Mouse (Mus musculus): ENCODE measurements at regions not wholly inside any gene's neighbourhood (a gene's known extent, or its start where the extent isn't known, plus 50 kb on each side); places are given as distances from the start of the nearest gene placed in this dataset.

DNA sequence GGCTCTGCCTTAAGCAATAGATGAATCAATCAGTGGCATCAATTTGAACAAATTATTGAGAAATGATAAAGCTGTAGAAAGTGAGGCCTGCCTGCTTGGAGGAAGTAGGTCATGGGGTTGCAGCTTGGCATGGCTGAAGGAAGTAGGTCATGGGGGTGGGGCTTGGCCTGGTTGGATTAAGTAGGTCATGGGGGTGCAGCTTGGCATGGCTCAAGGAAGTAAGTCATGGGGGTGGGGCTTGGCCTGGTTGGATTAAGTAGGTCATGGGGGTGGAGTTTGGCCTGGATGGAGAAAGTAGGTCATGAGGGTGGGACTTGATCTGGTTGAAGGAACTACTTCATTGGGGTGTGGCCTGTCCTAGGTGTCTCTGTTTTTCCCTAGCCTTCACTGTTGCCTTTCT lies 106.8 kb upstream of the Dap start:
- ATAC-seq: no peak
- Histone ChIP-seq H3K4me2 (replicated peaks; ENCODE audit: low read depth) (no peak overlapping the region), H3K4me1 (replicated peaks; ENCODE audit: control insufficient read depth, insufficient read depth, low read length) (no peaks in the 10 kb centered on the region), H3K4me3 (ENCODE audit: low read depth, low read length) (no peak overlapping the region), H3K9me3 (ENCODE audit: control insufficient read depth) (no peaks in the 10 kb centered on the region), H3K9ac (ENCODE audit: low read depth, low read length) (no peak overlapping the region), H3K36me3 (ENCODE audit: control insufficient read depth, insufficient read depth) (no peaks in the 10 kb centered on the region), H3K27ac (ENCODE audit: low read depth, low read length) (no peak overlapping the region), H3K27me3 (replicated peaks; ENCODE audit: control insufficient read depth, insufficient read depth, low read length) (no peaks in the 10 kb centered on the region)
- TF ChIP-seq CTCF (IDR thresholded peaks at IDR 0.05; ENCODE audit: low read depth): no peak

GRCm38 (mm10) chr15:31120147-31120546 lies 104.0 kb upstream of the Dap start:
- 69% methylated on average over 6 of the region's 6 CpGs for WGBS
- H3K27ac ChIP-seq (ENCODE audit: low read depth, low read length): no peak overlapping the region
- no peak for ATAC-seq
- no peaks in the 10 kb centered on the region for H3K36me3 ChIP-seq (ENCODE audit: control insufficient read depth, insufficient read depth)
- H3K9me3 ChIP-seq (ENCODE audit: control insufficient read depth): no peaks in the 10 kb centered on the region
- H3K9ac ChIP-seq (ENCODE audit: low read depth, low read length): no peak overlapping the region
- H3K27me3 ChIP-seq (replicated peaks; ENCODE audit: control insufficient read depth, insufficient read depth, low read length): no peaks in the 10 kb centered on the region
- H3K4me2 ChIP-seq (replicated peaks; ENCODE audit: low read depth): no peak overlapping the region
- no peaks in the 10 kb centered on the region for H3K4me1 ChIP-seq (replicated peaks; ENCODE audit: control insufficient read depth, insufficient read depth, low read length)
- no peak for TF ChIP-seq CTCF (IDR thresholded peaks at IDR 0.05; ENCODE audit: low read depth)
- no peak overlapping the region for H3K4me3 ChIP-seq (ENCODE audit: low read depth, low read length)

GRCm38 (mm10) chr15:31125784-31126183 lies 98.3 kb upstream of the Dap start:
- Histone ChIP-seq H3K27ac (ENCODE audit: low read depth, low read length) (no peak overlapping the region), H3K4me2 (replicated peaks; ENCODE audit: low read depth) (no peak overlapping the region), H3K27me3 (replicated peaks; ENCODE audit: control insufficient read depth, insufficient read depth, low read length) (no peaks in the 10 kb centered on the region), H3K9me3 (ENCODE audit: control insufficient read depth) (no peaks in the 10 kb centered on the region), H3K36me3 (ENCODE audit: control insufficient read depth, insufficient read depth) (no peaks in the 10 kb centered on the region), H3K9ac (ENCODE audit: low read depth, low read length) (no peak overlapping the region), H3K4me3 (ENCODE audit: low read depth, low read length) (no peak overlapping the region), H3K4me1 (replicated peaks; ENCODE audit: control insufficient read depth, insufficient read depth, low read length) (no peaks in the 10 kb centered on the region)
- no peak for TF ChIP-seq CTCF (IDR thresholded peaks at IDR 0.05; ENCODE audit: low read depth)
- ATAC-seq: no peak
- WGBS: 86% methylated on average over 1 of the region's 1 CpGs

DNA sequence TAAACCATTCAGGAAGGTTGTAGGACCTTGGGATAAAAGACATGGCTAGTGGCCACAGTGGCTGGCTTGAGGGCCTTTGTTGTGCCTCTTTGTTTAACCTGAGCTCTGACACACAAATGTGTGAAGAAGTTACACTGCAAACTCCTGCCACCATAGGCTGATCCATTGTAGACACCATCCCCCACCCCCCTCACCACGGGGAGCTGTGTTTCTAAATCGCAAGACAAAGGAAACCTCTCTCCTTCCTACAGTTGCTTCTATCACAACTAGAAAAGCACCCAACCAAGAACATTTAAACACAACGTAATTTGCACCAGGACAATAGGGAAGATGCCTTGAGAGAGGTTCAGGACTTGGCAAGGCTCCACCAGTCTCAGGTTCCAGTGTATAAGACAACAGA lies 97.1 kb upstream of the Dap start:
- H3K9ac ChIP-seq (ENCODE audit: low read depth, low read length): no peak overlapping the region
- H3K36me3 ChIP-seq (ENCODE audit: control insufficient read depth, insufficient read depth): no peaks in the 10 kb centered on the region
- no peak overlapping the region for H3K4me2 ChIP-seq (replicated peaks; ENCODE audit: low read depth)
- no peak for ATAC-seq
- WGBS: 50% methylated on average over 3 of the region's 3 CpGs
- no peak overlapping the region for H3K4me3 ChIP-seq (ENCODE audit: low read depth, low read length)
- no peak overlapping the region for H3K27ac ChIP-seq (ENCODE audit: low read depth, low read length)
- no peaks in the 10 kb centered on the region for H3K9me3 ChIP-seq (ENCODE audit: control insufficient read depth)
- no peaks in the 10 kb centered on the region for H3K27me3 ChIP-seq (replicated peaks; ENCODE audit: control insufficient read depth, insufficient read depth, low read length)
- H3K4me1 ChIP-seq (replicated peaks; ENCODE audit: control insufficient read depth, insufficient read depth, low read length): no peaks in the 10 kb centered on the region
- no peak for TF ChIP-seq CTCF (IDR thresholded peaks at IDR 0.05; ENCODE audit: low read depth)

- ATAC-seq: no peak
- TF ChIP-seq CTCF (IDR thresholded peaks at IDR 0.05; ENCODE audit: low read depth): no peak
- H3K4me2 ChIP-seq (replicated peaks; ENCODE audit: low read depth): no peak overlapping the region
- no peaks in the 10 kb centered on the region for H3K36me3 ChIP-seq (ENCODE audit: control insufficient read depth, insufficient read depth)
- WGBS: 73% methylated on average over 7 of the region's 7 CpGs
- H3K9ac ChIP-seq (ENCODE audit: low read depth, low read length): no peak overlapping the region
- no peak overlapping the region for H3K4me3 ChIP-seq (ENCODE audit: low read depth, low read length)
- H3K27ac ChIP-seq (ENCODE audit: low read depth, low read length): no peak overlapping the region
- H3K27me3 ChIP-seq (replicated peaks; ENCODE audit: control insufficient read depth, insufficient read depth, low read length): no peaks in the 10 kb centered on the region
- H3K9me3 ChIP-seq (ENCODE audit: control insufficient read depth): no peaks in the 10 kb centered on the region
- no peaks in the 10 kb centered on the region for H3K4me1 ChIP-seq (replicated peaks; ENCODE audit: control insufficient read depth, insufficient read depth, low read length)
Measured at GRCm38 (mm10) chr15:31134891-31135290, 89.2 kb upstream of the Dap start.

DNA sequence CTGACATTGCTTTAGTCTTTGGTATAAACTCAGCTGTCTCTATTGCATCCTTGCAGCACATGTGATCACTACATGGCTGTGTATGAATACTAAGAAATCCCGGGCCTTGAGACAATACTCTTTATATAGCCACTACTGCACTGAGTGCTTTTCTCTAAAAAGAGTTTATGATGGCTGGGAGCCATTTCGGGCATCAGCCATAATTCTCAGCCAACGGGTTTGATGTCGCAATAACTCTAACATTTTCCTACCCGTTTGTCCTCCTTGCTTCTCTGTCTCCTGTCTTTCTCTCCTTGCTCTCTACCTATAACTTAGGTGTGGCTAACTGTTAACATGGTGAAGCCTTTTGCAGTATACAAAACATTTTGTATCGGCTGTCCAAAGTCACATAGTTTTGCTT lies 85.5 kb upstream of the Dap start:
- 83% methylated on average over 6 of the region's 6 CpGs for WGBS
- Histone ChIP-seq H3K4me2 (replicated peaks; ENCODE audit: low read depth) (no peak overlapping the region), H3K4me1 (replicated peaks; ENCODE audit: control insufficient read depth, insufficient read depth, low read length) (no peaks in the 10 kb centered on the region), H3K9ac (ENCODE audit: low read depth, low read length) (no peak overlapping the region), H3K27ac (ENCODE audit: low read depth, low read length) (no peak overlapping the region), H3K4me3 (ENCODE audit: low read depth, low read length) (no peak overlapping the region), H3K9me3 (ENCODE audit: control insufficient read depth) (no peaks in the 10 kb centered on the region), H3K27me3 (replicated peaks; ENCODE audit: control insufficient read depth, insufficient read depth, low read length) (no peaks in the 10 kb centered on the region), H3K36me3 (ENCODE audit: control insufficient read depth, insufficient read depth) (no peaks in the 10 kb centered on the region)
- no peak for TF ChIP-seq CTCF (IDR thresholded peaks at IDR 0.05; ENCODE audit: low read depth)
- ATAC-seq: no peak

GRCm38 (mm10) chr15:31141750-31142149 lies 82.4 kb upstream of the Dap start:
- no peak overlapping the region for H3K4me2 ChIP-seq (replicated peaks; ENCODE audit: low read depth)
- ATAC-seq: no peak
- WGBS: 71% methylated on average over 4 of the region's 4 CpGs
- H3K4me3 ChIP-seq (ENCODE audit: low read depth, low read length): no peak overlapping the region
- no peaks in the 10 kb centered on the region for H3K4me1 ChIP-seq (replicated peaks; ENCODE audit: control insufficient read depth, insufficient read depth, low read length)
- no peaks in the 10 kb centered on the region for H3K36me3 ChIP-seq (ENCODE audit: control insufficient read depth, insufficient read depth)
- no peaks in the 10 kb centered on the region for H3K9me3 ChIP-seq (ENCODE audit: control insufficient read depth)
- H3K27me3 ChIP-seq (replicated peaks; ENCODE audit: control insufficient read depth, insufficient read depth, low read length): no peaks in the 10 kb centered on the region
- no peak overlapping the region for H3K9ac ChIP-seq (ENCODE audit: low read depth, low read length)
- TF ChIP-seq CTCF (IDR thresholded peaks at IDR 0.05; ENCODE audit: low read depth): no peak
- H3K27ac ChIP-seq (ENCODE audit: low read depth, low read length): no peak overlapping the region
